18 mouse cellular contexts compared by ENCODE assay signal in the genomic region with DNA sequence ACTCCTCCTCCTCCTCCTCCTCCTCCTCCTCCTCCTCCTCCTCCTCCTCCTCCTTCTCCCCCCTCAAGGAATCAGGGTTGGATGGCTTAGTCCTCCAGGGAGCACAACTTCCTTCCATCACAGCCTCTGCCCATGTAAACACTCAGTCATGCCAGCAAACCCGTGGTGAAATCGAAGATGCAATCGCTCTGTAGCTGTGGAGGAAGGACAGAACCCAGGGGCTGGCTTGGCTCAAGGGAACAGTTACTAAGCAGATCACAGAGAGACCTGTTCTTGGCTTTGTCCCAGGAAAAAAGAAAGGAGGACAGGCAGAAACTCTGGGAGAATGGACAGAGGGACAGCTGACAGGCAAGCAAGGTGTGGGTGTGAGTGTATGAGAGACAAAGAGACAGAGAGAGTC.
DNase-seq lines count a peak whose midpoint lies in the region; ATAC-seq lines count a peak whose summit lies in the region.
"Had no signal": no experiment of that assay in that cellular context is flagged by ENCODE, and none has a peak within 500 bp of the region (broad histone marks: within the 10 kb centered on the region; RNA-seq: fewer than 3 reads in every experiment).

No protein-coding gene starts in this region.

- no peak overlapping the region for H3K4me2 ChIP-seq in heart, embryonic 11.5 days
- no peak overlapping the region for H3K4me2 ChIP-seq in lung, embryonic 15.5 days
- H3K4me2 ChIP-seq in embryonic facial prominence, embryonic 15.5 days (replicated peaks) = no peak overlapping the region
- no peak overlapping the region for H3K4me2 ChIP-seq in stomach, embryonic 16.5 days (ENCODE audit: low read depth, low read length)
- no peak overlapping the region for H3K4me2 ChIP-seq in forebrain, embryonic 12.5 days
- H3K4me2 ChIP-seq: forebrain, embryonic 15.5 days; hindbrain, embryonic 14.5 days; limb, embryonic 15.5 days; lung, embryonic 14.5 days; midbrain, embryonic 15.5 days; neural tube, embryonic 12.5 days had no signal

- H3K4me3 ChIP-seq in heart, embryonic 11.5 days (ENCODE audit: low read depth, low read length) = no peak overlapping the region
- H3K4me3 ChIP-seq in lung, embryonic 15.5 days = no peak overlapping the region
- no peak overlapping the region for H3K4me3 ChIP-seq in embryonic facial prominence, embryonic 15.5 days (replicated peaks)
- no peak overlapping the region for H3K4me3 ChIP-seq in stomach, embryonic 16.5 days (replicated peaks; ENCODE audit: low read length)
- no peak overlapping the region for H3K4me3 ChIP-seq in forebrain, embryonic 12.5 days (replicated peaks)
- H3K4me3 ChIP-seq: forebrain, embryonic 15.5 days; limb, embryonic 15.5 days; midbrain, embryonic 15.5 days; neural tube, embryonic 12.5 days had no signal

- DNase-seq in heart, adult 11 months = peak; percentile 96
- no peak for DNase-seq in lung, postnatal 25 days (ENCODE audit: low spot score)
- DNase-seq: cerebellum, adult 2 months; embryo, embryonic 11 days; kidney, adult 8-10 months; lung, embryonic 14.5 days had no signal

- peaks cover 10% of the 10 kb centered on the region for H3K4me1 ChIP-seq in heart, embryonic 11.5 days (ENCODE audit: control insufficient read depth, insufficient read depth, low read length)
- H3K4me1 ChIP-seq in lung, embryonic 15.5 days = 0 out of 2 replicates have a peak, but pooled peaks cover 4% of the 10 kb centered on the region
- peaks cover 21% of the 10 kb centered on the region for H3K4me1 ChIP-seq in embryonic facial prominence, embryonic 15.5 days
- H3K4me1 ChIP-seq in stomach, embryonic 16.5 days (ENCODE audit: control insufficient read depth, insufficient read depth, low read length) = peaks cover 12% of the 10 kb centered on the region
- peaks cover 5% of the 10 kb centered on the region for H3K4me1 ChIP-seq in forebrain, embryonic 12.5 days
- H3K4me1 ChIP-seq: forebrain, embryonic 15.5 days; midbrain, embryonic 15.5 days; neural tube, embryonic 12.5 days had no signal

- no peak overlapping the region for H3K9ac ChIP-seq in heart, embryonic 11.5 days (ENCODE audit: low read depth, low read length)
- H3K9ac ChIP-seq in lung, embryonic 15.5 days = no peak overlapping the region
- H3K9ac ChIP-seq in embryonic facial prominence, embryonic 15.5 days = no peak overlapping the region
- no peak overlapping the region for H3K9ac ChIP-seq in stomach, embryonic 16.5 days (ENCODE audit: low read length)
- H3K9ac ChIP-seq in forebrain, embryonic 12.5 days = no peak overlapping the region
- H3K9ac ChIP-seq: forebrain, embryonic 15.5 days; hindbrain, embryonic 14.5 days; limb, embryonic 15.5 days; lung, embryonic 14.5 days; midbrain, embryonic 15.5 days; neural tube, embryonic 12.5 days had no signal

- no peaks in the 10 kb centered on the region for H3K9me3 ChIP-seq in heart, embryonic 11.5 days (replicated peaks; ENCODE audit: control insufficient read depth, low read length)
- H3K9me3 ChIP-seq in lung, embryonic 15.5 days = no peaks in the 10 kb centered on the region
- no peaks in the 10 kb centered on the region for H3K9me3 ChIP-seq in embryonic facial prominence, embryonic 15.5 days (replicated peaks)
- no peaks in the 10 kb centered on the region for H3K9me3 ChIP-seq in stomach, embryonic 16.5 days (replicated peaks; ENCODE audit: control insufficient read depth, low read length)
- H3K9me3 ChIP-seq in forebrain, embryonic 12.5 days = no peaks in the 10 kb centered on the region
- H3K9me3 ChIP-seq: forebrain, embryonic 15.5 days; limb, embryonic 15.5 days; midbrain, embryonic 15.5 days; neural tube, embryonic 12.5 days had no signal

- 39% methylated on average over 3 of the region's 3 CpGs for WGBS in heart, embryonic 11.5 days (ENCODE audit: insufficient replicate concordance)
- WGBS in lung, embryonic 15.5 days = 31% methylated on average over 3 of the region's 3 CpGs
- WGBS in embryonic facial prominence, embryonic 15.5 days = 37% methylated on average over 3 of the region's 3 CpGs
- 39% methylated on average over 3 of the region's 3 CpGs for WGBS in stomach, embryonic 16.5 days
- 87% methylated on average over 3 of the region's 3 CpGs for WGBS in forebrain, embryonic 12.5 days

- no peaks in the 10 kb centered on the region for H3K27me3 ChIP-seq in heart, embryonic 11.5 days (ENCODE audit: control insufficient read depth, insufficient read depth, low read length)
- H3K27me3 ChIP-seq in lung, embryonic 15.5 days = no peaks in the 10 kb centered on the region
- H3K27me3 ChIP-seq in embryonic facial prominence, embryonic 15.5 days = no peaks in the 10 kb centered on the region
- no peaks in the 10 kb centered on the region for H3K27me3 ChIP-seq in stomach, embryonic 16.5 days (ENCODE audit: control insufficient read depth, insufficient read depth, low read length)
- no peaks in the 10 kb centered on the region for H3K27me3 ChIP-seq in forebrain, embryonic 12.5 days
- H3K27me3 ChIP-seq: forebrain, embryonic 15.5 days; limb, embryonic 15.5 days; midbrain, embryonic 15.5 days; neural tube, embryonic 12.5 days had no signal

- no peak overlapping the region for H3K27ac ChIP-seq in heart, embryonic 11.5 days (ENCODE audit: low read depth, low read length)
- no peak overlapping the region for H3K27ac ChIP-seq in lung, embryonic 15.5 days
- peak overlapping the region; percentile 34; the same call in 1 of the 2 replicates for H3K27ac ChIP-seq in embryonic facial prominence, embryonic 15.5 days (replicated peaks)
- no peak overlapping the region for H3K27ac ChIP-seq in stomach, embryonic 16.5 days (ENCODE audit: low read length)
- H3K27ac ChIP-seq in forebrain, embryonic 12.5 days = no peak overlapping the region
- H3K27ac ChIP-seq: forebrain, embryonic 15.5 days; hindbrain, embryonic 14.5 days; limb, embryonic 15.5 days; midbrain, embryonic 15.5 days; neural tube, embryonic 12.5 days had no signal

- ATAC-seq in heart, embryonic 11.5 days (replicated peaks; ENCODE audit: insufficient number of reproducible peaks, low FRiP score, low TSS enrichment) = no peak
- ATAC-seq in lung, embryonic 15.5 days (ENCODE audit: borderline replicate concordance, extremely low read depth, low FRiP score, low TSS enrichment) = peak; percentile 20; the same call in 1 of the 2 replicates
- ATAC-seq in embryonic facial prominence, embryonic 15.5 days (ENCODE audit: insufficient number of reproducible peaks, low FRiP score, low TSS enrichment, low read depth) = no peak
- ATAC-seq in stomach, embryonic 16.5 days (ENCODE audit: insufficient read depth, low FRiP score) = 0 out of 2 replicates have a peak, but pooled peaks have one; percentile 33
- no peak for ATAC-seq in forebrain, embryonic 12.5 days (ENCODE audit: low FRiP score)
- no peak for ATAC-seq in monocyte, adult 5-6 weeks (replicated peaks; ENCODE audit: insufficient number of reproducible peaks, low FRiP score, low TSS enrichment, poor library complexity, severe bottlenecking)
- ATAC-seq: forebrain, embryonic 15.5 days; midbrain, embryonic 15.5 days had no signal

- no peaks in the 10 kb centered on the region for H3K36me3 ChIP-seq in heart, embryonic 11.5 days (ENCODE audit: control insufficient read depth, insufficient read depth, low read length)
- no peaks in the 10 kb centered on the region for H3K36me3 ChIP-seq in lung, embryonic 15.5 days
- no peaks in the 10 kb centered on the region for H3K36me3 ChIP-seq in embryonic facial prominence, embryonic 15.5 days
- no peaks in the 10 kb centered on the region for H3K36me3 ChIP-seq in stomach, embryonic 16.5 days (ENCODE audit: control insufficient read depth, insufficient read depth, low read length)
- no peaks in the 10 kb centered on the region for H3K36me3 ChIP-seq in forebrain, embryonic 12.5 days (replicated peaks)
- H3K36me3 ChIP-seq: forebrain, embryonic 15.5 days; G1E; limb, embryonic 15.5 days; midbrain, embryonic 15.5 days; neural tube, embryonic 12.5 days had no signal

Comparison
In these comparisons a context has a peak if more than half of its experiments do, and no peak if none do; other contexts are left out.
1. ATAC-seq: peak in lung, embryonic 15.5 days (single experiment) and stomach, embryonic 16.5 days (single experiment); none in heart, embryonic 11.5 days (single experiment), embryonic facial prominence, embryonic 15.5 days (single experiment), forebrain, embryonic 12.5 days (single experiment) and monocyte, adult 5-6 weeks (single experiment).